Mouse (Mus musculus) urinary bladder, postnatal 25 days (tissue): ENCODE measurements around the gene Ly6f.
"Not testable (repeated sequence)": the region's sequence is repeated elsewhere in the genome, so short reads cannot be mapped to it uniquely, and the experiment has no call there.

ENCODE experiments used
- DNase-seq: peaks from one replicate; pipeline ENCODE4 v3.0.0; 2022; ENCODE audit warnings: low spot score

The Ly6f gene

GRCm38 (mm10) chr15:75268121-75268520 lies at the start of gene Ly6f:
Ly6f (plus strand) TSS chr15:75268421.
- DNase-seq: no peak

- no peak for DNase-seq
Measured at GRCm38 (mm10) chr15:75221942-75222341, 46.3 kb upstream of the Ly6f start.

GRCm38 (mm10) chr15:75237736-75238288 lies 30.4 kb upstream of the Ly6f start:
- DNase-seq: no peak

GRCm38 (mm10) chr15:75240558-75240957 lies 27.7 kb upstream of the Ly6f start:
- DNase-seq: no peak

- no peak for DNase-seq
Measured at GRCm38 (mm10) chr15:75242756-75243640, 25.2 kb upstream of the Ly6f start.

GRCm38 (mm10) chr15:75254671-75255070 lies 13.6 kb upstream of the Ly6f start:
- no peak for DNase-seq

GRCm38 (mm10) chr15:75265863-75266262 lies 2.4 kb upstream of the Ly6f start:
- DNase-seq: no peak

GRCm38 (mm10) chr15:75266626-75267025 lies 1.6 kb upstream of the Ly6f start:
- DNase-seq: no peak

GRCm38 (mm10) chr15:75268916-75269829 lies 952 bp downstream of the Ly6f start:
- DNase-seq: no peak

- no peak for DNase-seq
Measured at GRCm38 (mm10) chr15:75270169-75270568, 1.9 kb downstream of the Ly6f start.

GRCm38 (mm10) chr15:75270691-75271362 lies 2.6 kb downstream of the Ly6f start:
- no peak for DNase-seq

GRCm38 (mm10) chr15:75271426-75271825 lies 3.2 kb downstream of the Ly6f start:
- no peak for DNase-seq

- no peak for DNase-seq
Measured at GRCm38 (mm10) chr15:75271891-75272290, 3.7 kb downstream of the Ly6f start.

GRCm38 (mm10) chr15:75281991-75282390 lies 13.8 kb downstream of the Ly6f start:
- DNase-seq: not testable (repeated sequence)

GRCm38 (mm10) chr15:75286512-75286911 lies 18.3 kb downstream of the Ly6f start:
- not testable (repeated sequence) for DNase-seq

- DNase-seq: no peak
Measured at GRCm38 (mm10) chr15:75292377-75292776, 24.2 kb downstream of the Ly6f start.

GRCm38 (mm10) chr15:75293873-75294385 lies 25.7 kb downstream of the Ly6f start:
- DNase-seq: no peak

- DNase-seq: no peak
Measured at GRCm38 (mm10) chr15:75306101-75306500, 37.9 kb downstream of the Ly6f start.

GRCm38 (mm10) chr15:75309186-75309585 lies 41.0 kb downstream of the Ly6f start:
- no peak for DNase-seq

GRCm38 (mm10) chr15:75309946-75310345 lies 41.7 kb downstream of the Ly6f start:
- no peak for DNase-seq

GRCm38 (mm10) chr15:75314421-75314820 lies 46.2 kb downstream of the Ly6f start:
- DNase-seq: no peak

GRCm38 (mm10) chr15:75317255-75317654 lies 49.0 kb downstream of the Ly6f start:
- DNase-seq: no peak
